Mouse (Mus musculus) frontal cortex, adult (tissue): ENCODE data around the gene Fgfr4.

Experiments
- ATAC-seq: cut with Nextera tagmentation; 2 replicates; pipeline ENCODE4 v1.9.2; 2017; ENCODE audit warnings: mild to moderate bottlenecking, moderate library complexity, mixed read lengths; ENCODE audit not compliant: low TSS enrichment

Gene Fgfr4

GRCm38 (mm10) chr13:55152621-55153415, at the start of gene Fgfr4:
Gene Fgfr4 (plus strand): TSS chr13:55152640.
- no peak for ATAC-seq

GRCm38 (mm10) chr13:55103351-55103750, 49.1 kb upstream of the Fgfr4 start:
- no peak for ATAC-seq

- ATAC-seq, result peak; percentile 91
Measured at GRCm38 (mm10) chr13:55105045-55105952, 47.1 kb upstream of the Fgfr4 start, which contains the start of gene Zfp346. Gene Zfp346 (plus strand): TSS chr13:55105311.

GRCm38 (mm10) chr13:55105953-55106691, 46.3 kb upstream of the Fgfr4 start:
- no peak for ATAC-seq

- ATAC-seq, result no peak
Measured at GRCm38 (mm10) chr13:55107116-55107515, 45.3 kb upstream of the Fgfr4 start.

GRCm38 (mm10) chr13:55107694-55108093, 44.7 kb upstream of the Fgfr4 start:
- no peak for ATAC-seq

GRCm38 (mm10) chr13:55114375-55114774, 38.1 kb upstream of the Fgfr4 start:
- no peak for ATAC-seq

GRCm38 (mm10) chr13:55124903-55125302, 27.5 kb upstream of the Fgfr4 start:
- no peak for ATAC-seq

- no peak for ATAC-seq
Measured at GRCm38 (mm10) chr13:55133448-55133847, 19.0 kb upstream of the Fgfr4 start, which contains the start of gene Gm17617. Gene Gm17617 (minus strand): TSS chr13:55133548.

GRCm38 (mm10) chr13:55135382-55135781, 17.1 kb upstream of the Fgfr4 start:
- ATAC-seq, result no peak

GRCm38 (mm10) chr13:55140271-55140670, 12.2 kb upstream of the Fgfr4 start:
- ATAC-seq, result no peak

GRCm38 (mm10) chr13:55153951-55154350, 1.5 kb downstream of the Fgfr4 start:
- no peak for ATAC-seq

GRCm38 (mm10) chr13:55162365-55162764, 9.9 kb downstream of the Fgfr4 start:
- no peak for ATAC-seq

- no peak for ATAC-seq
Measured at GRCm38 (mm10) chr13:55163553-55163952, 11.1 kb downstream of the Fgfr4 start.

GRCm38 (mm10) chr13:55165831-55166339, 13.4 kb downstream of the Fgfr4 start:
- no peak for ATAC-seq

- no peak for ATAC-seq
Measured at GRCm38 (mm10) chr13:55166806-55167725, 14.6 kb downstream of the Fgfr4 start.

GRCm38 (mm10) chr13:55167798-55168197, 15.4 kb downstream of the Fgfr4 start:
- no peak for ATAC-seq

- ATAC-seq, result no peak
Measured at GRCm38 (mm10) chr13:55168255-55168654, 15.8 kb downstream of the Fgfr4 start.

GRCm38 (mm10) chr13:55168958-55169369, 16.5 kb downstream of the Fgfr4 start:
- ATAC-seq, result peak; percentile 70; the same call in 1 of the 2 replicates
